Mouse (Mus musculus) cerebellum, adult 2 months (tissue): ENCODE data around the gene Smim27. TPM values are rescaled to one million over a fixed set of nuclear protein-coding genes. Genes with fewer than 3 reads are reported as not detected.

Experiments used
- DNase-seq, 2 experiments: peaks; one replicate each; pipeline ENCODE4 v3.0.0; 2021
- H3K27ac ChIP-seq: fragments of 200-500 bp; 2 replicates; pipeline ENCODE4 v1.5.1; 2012; ENCODE audit warnings: low read length, control low read depth, inconsistent platforms; ENCODE audit not compliant: insufficient read depth
- H3K27me3 ChIP-seq: fragments of 200-500 bp; 2 replicates; pipeline ENCODE4 v1.6.1; 2012; ENCODE audit warnings: inconsistent platforms, mild to moderate bottlenecking, low read length, moderate library complexity; ENCODE audit not compliant: control insufficient read depth, insufficient read depth
- H3K4me1 ChIP-seq: fragments of 200-500 bp; 2 replicates; pipeline ENCODE4 v1.6.1; 2011; ENCODE audit warnings: low read length; ENCODE audit not compliant: control insufficient read depth, insufficient read depth
- H3K4me3 ChIP-seq: fragments of 200-500 bp; replicated peaks from 2 replicates; pipeline ENCODE3; 2011; ENCODE audit warnings: mild to moderate bottlenecking, low read depth, low read length, control low read depth; ENCODE audit not compliant: insufficient read depth
- CTCF ChIP-seq: fragments of 200-500 bp; IDR thresholded peaks from 2 replicates; pipeline ENCODE4 v1.5.1; 2011; ENCODE audit warnings: low read depth, mild to moderate bottlenecking, control low read depth, low read length, moderate library complexity, borderline replicate concordance; ENCODE audit not compliant: insufficient read depth
- POLR2A ChIP-seq: fragments of 200-500 bp; IDR thresholded peaks from 2 replicates; pipeline ENCODE4 v1.6.1; 2011; ENCODE audit warnings: low read length, control low read depth, borderline replicate concordance; ENCODE audit not compliant: insufficient read depth
- WGBS: fragments of 180-500 bp; shearing (Covaris S2); methylation state at CpG from one replicate; pipeline ENCODE4 v1.1.7; 2018; 5-methylcytosine and 5-hydroxymethylcytosine counted together
- polyA plus RNA-seq: library from polyadenylated mRNA; depleted of rRNA; stranded (reverse); fragments of >200 nt; gene quantifications from 2 replicates; pipeline ENCODE4 v1.2.3, GENCODE M21; 2012

The Smim27 gene
- polyA plus RNA-seq, 1 experiment: 4.6 TPM

GRCm38 (mm10) chr4:40299169-40299568, 29.8 kb downstream of the Smim27 start:
- Histone ChIP-seq H3K27me3 (no peaks in the 10 kb centered on the region), H3K27ac (no peak overlapping the region), H3K4me1 (no peaks in the 10 kb centered on the region), H3K4me3 (no peak overlapping the region)
- TF ChIP-seq CTCF (no peak), POLR2A (no peak)
- WGBS: 71% methylated on average over 5 of the region's 5 CpGs
- no peak for DNase-seq

GRCm38 (mm10) chr4:40301076-40301789, 31.9 kb downstream of the Smim27 start:
- DNase-seq: peak; percentile 68 to 77
- TF ChIP-seq CTCF (peak; percentile 70), POLR2A (no peak)
- WGBS: 8% methylated on average over 16 of the region's 16 CpGs
- H3K4me3 ChIP-seq: peak overlapping the region; percentile 23
- no peaks in the 10 kb centered on the region for H3K27me3 ChIP-seq
- no peaks in the 10 kb centered on the region for H3K4me1 ChIP-seq
- no peak overlapping the region for H3K27ac ChIP-seq

GRCm38 (mm10) chr4:40302445-40303125, 33.2 kb downstream of the Smim27 start:
- no peak for TF ChIP-seq CTCF
- TF ChIP-seq POLR2A: no peak
- Histone ChIP-seq H3K4me1 (no peaks in the 10 kb centered on the region), H3K27ac (no peak overlapping the region), H3K27me3 (no peaks in the 10 kb centered on the region), H3K4me3 (no peak overlapping the region)
- DNase-seq: no peak
- WGBS: 79% methylated on average over 10 of the region's 10 CpGs

GRCm38 (mm10) chr4:40309682-40310081, 40.3 kb downstream of the Smim27 start:
- H3K4me1 ChIP-seq: no peaks in the 10 kb centered on the region
- no peak overlapping the region for H3K4me3 ChIP-seq
- no peak overlapping the region for H3K27ac ChIP-seq
- no peak for DNase-seq
- no peak for TF ChIP-seq POLR2A
- no peak for TF ChIP-seq CTCF
- no peaks in the 10 kb centered on the region; the same call in 1 of the 2 replicates for H3K27me3 ChIP-seq

GRCm38 (mm10) chr4:40310796-40311383, 41.5 kb downstream of the Smim27 start:
- no peak for DNase-seq
- Histone ChIP-seq H3K27ac (no peak overlapping the region), H3K27me3 (no peaks in the 10 kb centered on the region; the same call in 1 of the 2 replicates), H3K4me3 (no peak overlapping the region), H3K4me1 (no peaks in the 10 kb centered on the region)
- TF ChIP-seq CTCF: no peak
- no peak for TF ChIP-seq POLR2A
- 73% methylated on average over 11 of the region's 11 CpGs for WGBS

GRCm38 (mm10) chr4:40312213-40312612, 42.8 kb downstream of the Smim27 start:
- 87% methylated on average over 1 of the region's 1 CpGs for WGBS
- DNase-seq: no peak
- Histone ChIP-seq H3K4me3 (no peak overlapping the region), H3K27me3 (no peaks in the 10 kb centered on the region; the same call in 1 of the 2 replicates), H3K4me1 (no peaks in the 10 kb centered on the region), H3K27ac (no peak overlapping the region)
- no peak for TF ChIP-seq CTCF
- TF ChIP-seq POLR2A: no peak

GRCm38 (mm10) chr4:40313026-40313425, 43.6 kb downstream of the Smim27 start:
- Histone ChIP-seq H3K4me1 (no peaks in the 10 kb centered on the region), H3K27me3 (no peaks in the 10 kb centered on the region; the same call in 1 of the 2 replicates), H3K27ac (no peak overlapping the region), H3K4me3 (no peak overlapping the region)
- 87% methylated on average over 6 of the region's 6 CpGs for WGBS
- no peak for DNase-seq
- no peak for TF ChIP-seq POLR2A
